Mouse (Mus musculus) neural tube, embryonic 13.5 days (tissue): Measurements from ENCODE around the gene Lta. TPM values are rescaled to one million over a fixed set of nuclear protein-coding genes. Genes with fewer than 3 reads are reported as not detected.

Source experiments
- ATAC-seq: fragments of 200-750 bp; cut with Nextera tagmentation; 2 replicates; pipeline ENCODE4 v1.8.0; 2017; ENCODE audit warnings: low read depth, mild to moderate bottlenecking, moderate TSS enrichment, moderate library complexity
- H3K27ac ChIP-seq: fragments of 300-500 bp; sonication (generic); replicated peaks from 2 replicates; pipeline ENCODE4 v1.5.1; 2015; ENCODE audit warnings: moderate library complexity, mild to moderate bottlenecking, inconsistent platforms
- H3K27me3 ChIP-seq: fragments of 300-500 bp; sonication (generic); 2 replicates; pipeline ENCODE4 v1.6.1; 2015; ENCODE audit warnings: mild to moderate bottlenecking, inconsistent platforms
- H3K36me3 ChIP-seq: fragments of 300-500 bp; sonication (generic); 2 replicates; pipeline ENCODE4 v1.6.1; 2015; ENCODE audit warnings: mild to moderate bottlenecking, inconsistent platforms
- H3K4me1 ChIP-seq: fragments of 300-500 bp; sonication (generic); replicated peaks from 2 replicates; pipeline ENCODE4 v1.6.1; 2015; ENCODE audit warnings: inconsistent platforms
- H3K4me2 ChIP-seq: fragments of 300-500 bp; sonication (generic); 2 replicates; pipeline ENCODE4 v1.6.1; 2015; ENCODE audit warnings: inconsistent platforms, mild to moderate bottlenecking, moderate library complexity
- H3K4me3 ChIP-seq: fragments of 300-500 bp; sonication (generic); 2 replicates; pipeline ENCODE4 v1.5.1; 2015; ENCODE audit warnings: mild to moderate bottlenecking, inconsistent platforms
- H3K9ac ChIP-seq: fragments of 300-500 bp; sonication (generic); 2 replicates; pipeline ENCODE4 v1.6.1; 2015; ENCODE audit warnings: moderate library complexity, mild to moderate bottlenecking, inconsistent platforms
- H3K9me3 ChIP-seq: fragments of 300-500 bp; sonication (generic); 2 replicates; pipeline ENCODE4 v1.6.1; 2016; ENCODE audit warnings: inconsistent platforms
- WGBS: fragments of 180-500 bp; shearing (Covaris S2); methylation state at CpG from one replicate; pipeline ENCODE4 v1.1.7; 2015; 5-methylcytosine and 5-hydroxymethylcytosine counted together
- polyA plus RNA-seq: library from polyadenylated mRNA; unstranded; fragments of >200 nt; fragmentation: Nextera tagmentation; extraction: Ambion mirVana; gene quantifications from 2 replicates; pipeline ENCODE4 v1.2.1, GENCODE M21; 2015

Lta gene
- polyA plus RNA-seq = 0.42 TPM in 1 of 2 replicates, not detected in the other

DNA sequence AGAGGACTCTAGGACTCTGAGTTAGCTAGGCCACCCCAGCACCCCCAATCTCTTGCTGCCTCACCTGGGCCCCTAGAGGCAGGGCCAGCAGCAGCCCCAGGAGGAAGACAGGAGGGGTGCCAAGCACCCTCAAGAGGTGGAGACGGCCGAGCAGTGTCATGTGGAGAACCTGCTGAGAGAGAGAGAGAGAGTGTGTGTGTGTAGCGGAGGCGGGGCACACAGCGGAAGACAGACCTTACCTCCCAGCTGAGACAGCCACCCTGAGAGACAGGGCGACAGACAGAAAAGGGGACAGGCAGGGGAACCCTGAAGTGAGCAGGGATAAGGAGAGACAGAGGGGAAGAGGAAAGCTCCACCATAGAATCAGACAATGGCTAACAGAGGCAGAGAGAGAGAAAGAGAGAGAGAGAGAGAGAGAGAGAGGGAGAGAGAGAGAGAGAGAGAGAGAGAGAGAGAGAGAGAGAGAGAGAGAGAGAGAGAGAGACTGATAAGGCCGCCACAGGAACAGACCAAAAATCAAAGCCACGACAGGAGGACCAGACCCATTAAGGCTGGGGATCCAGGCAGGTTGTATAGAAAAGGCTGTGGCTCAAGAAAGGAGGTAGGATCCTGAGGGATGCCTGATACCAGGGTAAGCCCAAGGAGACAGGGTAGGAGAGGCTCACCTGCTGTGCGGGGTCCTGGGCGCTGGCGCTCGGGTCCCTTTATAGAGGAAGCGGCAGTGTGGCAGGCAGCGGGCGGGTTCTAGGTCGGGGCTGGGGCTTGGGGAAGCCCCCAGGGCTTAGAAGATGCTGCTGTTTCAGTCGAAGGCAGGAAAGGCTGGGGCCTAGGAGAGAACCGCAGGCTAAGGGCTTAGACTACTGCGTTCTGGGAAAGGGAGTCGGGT, at the start of gene Lta:
Gene Lta, minus strand, starts transcription at position 858 of the 886 bp plus-strand sequence.
- no peak for ATAC-seq
- Histone ChIP-seq H3K4me2 (no peak within 1 kb of the TSS), H3K9ac (peak within 1 kb of the TSS; percentile 31; the same call in 1 of the 2 replicates), H3K4me3 (no peak within 1 kb of the TSS), H3K36me3 (no peaks in the 10 kb centered on the region), H3K4me1 (no peaks in the 10 kb centered on the region), H3K27me3 (peaks cover 51% of the 10 kb centered on the region), H3K9me3 (no peaks in the 10 kb centered on the region), H3K27ac (no peak within 1 kb of the TSS)
- 32% methylated on average over 20 of the region's 20 CpGs for WGBS

DNA sequence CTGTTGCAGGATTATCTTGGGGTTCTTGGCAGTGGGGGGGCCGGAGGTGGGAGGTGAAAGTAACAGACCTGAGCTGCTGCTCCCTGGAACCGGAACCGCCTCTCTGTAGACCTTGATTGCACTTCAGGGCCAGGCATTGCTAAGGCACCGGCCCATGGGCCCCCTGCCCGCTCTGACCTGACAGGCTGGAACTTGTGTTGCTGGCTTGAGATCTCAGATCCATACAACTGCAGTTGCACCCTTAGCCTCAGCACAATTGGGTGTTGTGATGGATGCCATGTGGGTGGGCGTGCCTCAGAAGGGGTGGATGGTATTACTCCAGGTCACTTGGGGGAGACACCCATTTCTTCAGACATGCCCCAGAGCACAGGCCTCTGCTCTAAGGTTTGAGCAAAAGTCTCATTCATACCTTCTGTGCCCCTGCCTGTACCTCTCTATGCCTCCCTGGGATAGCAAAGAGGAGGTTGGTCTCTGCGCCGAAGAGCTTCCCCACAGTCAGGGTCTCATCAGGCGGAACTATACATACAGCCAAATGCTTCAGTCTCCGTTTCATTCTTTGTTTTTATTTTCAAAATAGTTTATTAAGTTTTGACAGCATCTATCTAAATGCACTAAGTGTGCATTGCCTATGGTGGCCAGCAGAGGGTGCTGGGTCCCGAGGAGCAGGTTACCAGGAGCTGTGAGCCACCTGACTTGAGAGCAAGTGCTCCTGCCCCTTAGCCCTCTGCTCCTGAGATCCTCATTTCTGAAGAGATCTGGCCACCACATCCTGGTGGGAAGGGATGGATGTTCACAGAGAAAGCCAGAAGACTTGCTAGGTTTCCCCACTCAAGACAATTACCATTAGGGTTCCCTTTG, 49.3 kb upstream of the Lta start:
- H3K4me2 ChIP-seq = no peak overlapping the region
- peaks cover 4% of the 10 kb centered on the region for H3K4me1 ChIP-seq
- 58% methylated on average over 11 of the region's 11 CpGs for WGBS
- H3K4me3 ChIP-seq = no peak overlapping the region
- peak; percentile 33 for ATAC-seq
- no peaks in the 10 kb centered on the region for H3K9me3 ChIP-seq
- no peaks in the 10 kb centered on the region; the same call in 1 of the 2 replicates for H3K27me3 ChIP-seq
- H3K27ac ChIP-seq = no peak overlapping the region
- H3K9ac ChIP-seq = no peak overlapping the region
- H3K36me3 ChIP-seq = peaks cover 50% of the 10 kb centered on the region

DNA sequence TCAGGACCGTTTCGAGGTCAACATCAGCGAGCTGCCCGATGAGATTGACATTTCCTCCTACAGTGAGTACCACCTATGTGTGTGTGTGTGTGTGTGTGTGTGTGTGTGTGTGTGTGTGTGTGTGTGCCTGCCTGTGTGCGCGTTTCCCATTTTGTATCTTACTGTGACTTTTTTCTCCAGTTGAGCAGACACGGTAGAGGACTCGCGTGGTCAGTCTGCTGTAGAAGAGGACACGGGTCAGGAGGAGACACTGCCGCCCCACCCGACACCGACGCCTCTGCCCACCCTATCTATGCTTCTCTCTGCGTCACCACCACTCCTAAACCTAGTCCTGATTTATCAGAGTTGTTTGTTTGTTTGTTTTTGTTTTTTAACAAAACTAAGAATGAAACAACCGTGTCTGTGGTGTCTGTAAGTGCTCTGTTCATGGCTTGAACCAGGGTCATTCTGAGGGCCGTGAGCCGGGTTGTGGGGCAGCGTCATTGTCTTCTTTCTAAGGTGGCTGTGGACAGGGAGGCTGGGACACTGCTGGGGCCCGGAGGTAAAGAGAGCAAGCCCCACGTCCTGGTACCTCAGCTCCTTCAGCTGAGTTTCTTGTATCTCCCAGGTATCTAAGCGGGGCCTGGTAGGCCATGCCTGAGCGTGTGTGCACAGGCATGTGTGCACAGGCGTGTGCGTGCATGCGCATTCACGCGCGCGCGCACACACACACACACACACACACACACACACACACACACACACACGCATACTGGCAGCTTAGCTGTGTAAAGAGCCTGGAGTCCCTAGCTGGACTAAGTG, 48.3 kb upstream of the Lta start:
- H3K4me1 ChIP-seq = peaks cover 4% of the 10 kb centered on the region
- no peak overlapping the region for H3K4me2 ChIP-seq
- ATAC-seq = peak; percentile 19
- peaks cover 60% of the 10 kb centered on the region for H3K36me3 ChIP-seq
- H3K9ac ChIP-seq = no peak overlapping the region
- no peaks in the 10 kb centered on the region for H3K27me3 ChIP-seq
- 87% methylated on average over 31 of the region's 32 CpGs for WGBS
- H3K4me3 ChIP-seq = no peak overlapping the region
- H3K9me3 ChIP-seq = no peaks in the 10 kb centered on the region
- H3K27ac ChIP-seq = no peak overlapping the region

GRCm38 (mm10) chr17:35252619-35253292, 47.6 kb upstream of the Lta start:
- WGBS = 86% methylated on average over 18 of the region's 18 CpGs

DNA sequence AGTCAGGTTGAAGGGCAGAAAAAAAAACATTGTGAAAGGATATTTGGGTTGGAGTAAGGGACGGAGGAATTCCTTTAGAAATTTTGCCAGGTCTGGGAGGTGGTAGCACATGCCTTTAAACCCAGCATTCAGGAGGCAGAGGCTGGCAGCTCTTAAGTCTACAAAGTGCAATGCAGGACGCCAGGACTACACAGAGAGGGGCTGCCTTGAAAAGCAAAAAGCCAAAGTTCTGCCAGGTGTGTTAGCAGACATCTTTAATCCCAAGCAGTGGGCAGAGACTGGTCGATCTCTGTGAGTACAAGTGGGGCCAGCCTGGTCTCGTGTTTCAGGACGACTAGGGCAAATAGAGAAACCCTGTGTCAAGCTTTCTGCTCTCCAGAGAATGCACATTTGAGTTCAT, 46.8 kb upstream of the Lta start:
- Histone ChIP-seq H3K4me3 (no peak overlapping the region), H3K4me2 (no peak overlapping the region), H3K4me1 (peaks cover 4% of the 10 kb centered on the region), H3K9ac (no peak overlapping the region), H3K36me3 (peaks cover 75% of the 10 kb centered on the region), H3K27me3 (no peaks in the 10 kb centered on the region), H3K27ac (no peak overlapping the region), H3K9me3 (no peaks in the 10 kb centered on the region)
- WGBS = 82% methylated on average over 5 of the region's 5 CpGs
- ATAC-seq = no peak

More at GRCm38 (mm10) chr17:35252619-35253292, 47.6 kb upstream of the Lta start:
- no peaks in the 10 kb centered on the region for H3K27me3 ChIP-seq
- peaks cover 67% of the 10 kb centered on the region for H3K36me3 ChIP-seq
- H3K4me2 ChIP-seq = no peak overlapping the region
- no peaks in the 10 kb centered on the region for H3K9me3 ChIP-seq
- no peak for ATAC-seq
- no peak overlapping the region for H3K9ac ChIP-seq
- H3K27ac ChIP-seq = no peak overlapping the region
- peaks cover under 1% of the 10 kb centered on the region; the same call in 1 of the 2 replicates for H3K4me1 ChIP-seq
- H3K4me3 ChIP-seq = no peak overlapping the region

- Histone ChIP-seq H3K9ac (no peak overlapping the region), H3K4me2 (no peak overlapping the region), H3K36me3 (peaks cover 82% of the 10 kb centered on the region), H3K27me3 (no peaks in the 10 kb centered on the region), H3K4me1 (peaks cover 11% of the 10 kb centered on the region), H3K27ac (no peak overlapping the region), H3K4me3 (no peak overlapping the region), H3K9me3 (no peaks in the 10 kb centered on the region)
- ATAC-seq = no peak
- 85% methylated on average over 15 of the region's 15 CpGs for WGBS
These were observed 46.1 kb upstream of the Lta start for GRCm38 (mm10) chr17:35251162-35251719.

GRCm38 (mm10) chr17:35250348-35251120, 45.4 kb upstream of the Lta start:
- 91% methylated on average over 3 of the region's 3 CpGs for WGBS
- Histone ChIP-seq H3K9me3 (no peaks in the 10 kb centered on the region), H3K27me3 (no peaks in the 10 kb centered on the region), H3K4me1 (peaks cover 18% of the 10 kb centered on the region), H3K4me3 (no peak overlapping the region), H3K36me3 (peaks cover 89% of the 10 kb centered on the region), H3K27ac (no peak overlapping the region), H3K4me2 (no peak overlapping the region), H3K9ac (no peak overlapping the region)
- no peak for ATAC-seq

- ATAC-seq = no peak
- Histone ChIP-seq H3K27ac (no peak overlapping the region), H3K9ac (no peak overlapping the region), H3K27me3 (no peaks in the 10 kb centered on the region), H3K9me3 (no peaks in the 10 kb centered on the region), H3K4me2 (no peak overlapping the region), H3K4me3 (no peak overlapping the region), H3K4me1 (peaks cover 27% of the 10 kb centered on the region), H3K36me3 (peaks cover 98% of the 10 kb centered on the region)
- 87% methylated on average over 19 of the region's 19 CpGs for WGBS
These were observed 44.5 kb upstream of the Lta start for GRCm38 (mm10) chr17:35249451-35250197.

- no peak overlapping the region for H3K4me3 ChIP-seq
- peaks cover 98% of the 10 kb centered on the region for H3K36me3 ChIP-seq
- no peak overlapping the region for H3K4me2 ChIP-seq
- no peaks in the 10 kb centered on the region for H3K27me3 ChIP-seq
- WGBS = 88% methylated on average over 14 of the region's 14 CpGs
- ATAC-seq = no peak
- peaks cover 34% of the 10 kb centered on the region for H3K4me1 ChIP-seq
- H3K9ac ChIP-seq = no peak overlapping the region
- no peaks in the 10 kb centered on the region for H3K9me3 ChIP-seq
- H3K27ac ChIP-seq = no peak overlapping the region
These were observed 43.8 kb upstream of the Lta start for GRCm38 (mm10) chr17:35248986-35249385.

DNA sequence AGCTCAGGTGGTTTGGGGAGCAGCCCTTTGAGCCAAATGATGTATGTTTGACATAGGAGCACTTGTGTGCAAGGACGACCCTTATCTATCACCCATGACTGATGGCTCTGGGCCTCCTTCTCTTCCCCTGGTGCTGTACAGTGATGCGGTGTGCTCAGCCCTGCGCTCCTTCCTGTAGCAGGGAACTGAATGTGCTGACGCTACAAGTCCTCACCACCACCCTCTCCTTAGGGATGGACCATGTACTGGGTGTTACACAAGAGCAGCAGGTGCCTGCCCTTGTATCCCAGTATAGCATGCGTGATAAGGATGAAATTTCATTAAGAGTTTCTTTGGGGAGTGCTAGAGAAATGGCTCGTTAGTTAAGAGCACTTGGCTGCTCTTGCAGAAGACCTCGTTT, 42.0 kb upstream of the Lta start:
- ATAC-seq = no peak
- Histone ChIP-seq H3K4me2 (no peak overlapping the region), H3K36me3 (peaks cover 89% of the 10 kb centered on the region), H3K4me1 (peaks cover 44% of the 10 kb centered on the region), H3K27ac (no peak overlapping the region), H3K4me3 (no peak overlapping the region), H3K27me3 (no peaks in the 10 kb centered on the region), H3K9me3 (no peaks in the 10 kb centered on the region), H3K9ac (0 out of 2 replicates have a peak overlapping the region, but pooled peaks have one; percentile 4)
- 83% methylated on average over 7 of the region's 7 CpGs for WGBS
